Mouse (Mus musculus) layer of hippocampus, postnatal 14 days (tissue): ENCODE results near the gene Clec18a. TPM values are rescaled to one million over a fixed set of nuclear protein-coding genes. Genes with fewer than 3 reads are reported as not detected.
A peak's percentile ranks its signal among the peaks of the same experiment; 100 is the strongest.
"Not testable (repeated sequence)": the region's sequence is repeated elsewhere in the genome, so short reads cannot be mapped to it uniquely, and the experiment has no call there.

ENCODE experiments used
- DNase-seq, 2 experiments: peaks; one replicate each; pipeline ENCODE4 v3.0.0; 2021 to 2022; ENCODE audit warnings: low spot score in 2 of 2, mixed read lengths in 1 of 2
- total RNA-seq, 2 experiments: library from RNA; stranded (reverse); gene quantifications; 2 replicates each; pipeline ENCODE4 v1.2.3; 2021

Clec18a gene
- total RNA-seq, 2 experiments from 2014 or later: 1.5 to 2.1 TPM

DNA sequence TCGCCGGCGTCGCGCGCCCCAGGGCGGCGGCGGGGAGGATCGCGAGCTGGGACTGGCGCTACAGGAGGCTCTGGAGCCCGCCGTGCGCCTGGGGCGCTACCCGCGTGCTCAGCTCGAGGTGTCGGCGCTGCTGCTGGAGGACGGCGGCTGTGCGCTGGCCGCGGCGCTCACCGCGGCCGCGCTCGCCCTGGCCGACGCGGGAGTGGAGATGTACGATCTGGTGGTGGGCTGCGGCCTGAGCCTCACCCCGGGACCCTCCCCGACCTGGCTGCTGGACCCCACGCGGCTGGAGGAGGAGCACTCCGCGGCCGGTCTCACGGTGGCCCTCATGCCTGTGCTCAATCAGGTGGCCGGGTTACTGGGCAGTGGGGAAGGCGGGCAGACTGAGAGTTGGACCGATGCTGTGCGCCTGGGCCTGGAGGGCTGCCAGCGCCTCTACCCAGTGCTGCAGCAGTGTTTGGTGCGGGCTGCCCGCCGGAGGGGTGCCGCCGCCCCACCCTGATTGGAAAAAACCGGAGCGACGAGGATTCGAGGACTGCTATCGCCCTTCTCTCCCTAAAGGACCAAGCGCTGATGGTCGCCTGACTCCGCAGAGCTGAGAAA is 35.4 kb downstream of the Clec18a start:
- peak in 1 of 2 experiments; percentile 19 for DNase-seq

DNA sequence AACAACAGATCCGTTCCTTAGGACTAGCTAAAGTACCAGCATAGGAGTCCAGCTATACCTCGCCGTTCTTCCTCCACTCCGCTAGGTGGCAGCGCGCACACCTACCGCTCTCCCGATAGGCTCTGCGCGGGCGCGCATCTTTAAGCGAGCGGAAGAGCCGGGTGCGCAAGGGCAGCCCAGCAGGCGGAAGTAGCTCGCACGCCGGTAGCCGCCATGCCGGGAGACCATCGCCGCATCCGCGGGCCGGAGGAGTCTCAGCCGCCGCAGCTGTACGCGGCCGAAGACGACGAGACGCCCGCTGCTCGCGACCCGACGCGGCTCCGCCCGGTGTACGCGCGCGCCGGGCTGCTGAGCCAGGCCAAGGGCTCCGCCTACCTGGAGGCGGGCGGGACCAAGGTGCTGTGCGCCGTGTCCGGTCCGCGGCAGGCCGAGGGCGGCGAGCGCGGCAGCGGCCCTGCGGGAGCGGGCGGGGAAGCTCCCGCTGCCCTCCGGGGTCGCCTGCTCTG is 36.0 kb downstream of the Clec18a start, which contains the start of gene Exosc6:
Gene Exosc6, plus strand, starts transcription at position 182 of the 506 bp plus-strand sequence.
- peak; percentile 87 to 94 for DNase-seq

GRCm38 (mm10) chr8:111055661-111056060 is 36.6 kb downstream of the Clec18a start:
- DNase-seq: no peak

- no peak for DNase-seq
Measured at GRCm38 (mm10) chr8:111055031-111055634, 37.1 kb downstream of the Clec18a start.

DNA sequence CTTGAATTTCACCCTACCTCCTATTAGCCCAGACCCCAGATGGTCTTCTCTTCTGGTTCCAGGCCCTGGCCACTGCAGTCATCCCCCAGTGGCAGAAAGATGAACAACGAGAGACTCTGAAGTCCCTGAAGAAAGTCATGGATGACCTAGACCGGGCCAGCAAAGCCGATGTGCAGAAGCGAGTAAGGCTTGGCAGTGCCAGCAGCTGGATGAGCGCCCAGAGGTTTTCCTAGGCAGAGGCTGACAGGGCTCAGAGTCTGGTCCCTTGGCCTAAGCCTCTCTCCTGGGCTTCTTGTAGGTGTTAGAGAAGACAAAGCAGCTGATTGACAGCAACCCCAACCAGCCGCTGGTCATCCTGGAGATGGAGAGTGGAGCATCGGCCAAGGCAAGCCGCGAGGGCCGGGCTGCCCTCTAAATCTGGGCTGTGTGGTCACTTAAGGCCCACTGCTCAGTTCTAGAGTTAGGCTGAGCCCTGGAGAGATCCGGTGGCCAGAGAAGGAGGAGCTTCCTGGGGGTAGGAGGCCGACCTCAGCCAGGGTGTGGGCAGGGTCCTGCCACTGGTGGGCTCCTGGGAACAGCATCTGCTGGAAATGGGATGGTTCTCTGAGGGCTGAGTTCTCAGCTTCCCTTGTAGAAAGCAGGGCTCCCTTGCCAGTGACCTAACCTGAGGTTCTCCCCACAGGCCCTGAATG is 38.3 kb downstream of the Clec18a start:
- DNase-seq: no peak

- no peak for DNase-seq
Measured at GRCm38 (mm10) chr8:111049106-111049505, 43.1 kb downstream of the Clec18a start.

- no peak for DNase-seq
Measured at GRCm38 (mm10) chr8:111048694-111049093, 43.5 kb downstream of the Clec18a start.

DNA sequence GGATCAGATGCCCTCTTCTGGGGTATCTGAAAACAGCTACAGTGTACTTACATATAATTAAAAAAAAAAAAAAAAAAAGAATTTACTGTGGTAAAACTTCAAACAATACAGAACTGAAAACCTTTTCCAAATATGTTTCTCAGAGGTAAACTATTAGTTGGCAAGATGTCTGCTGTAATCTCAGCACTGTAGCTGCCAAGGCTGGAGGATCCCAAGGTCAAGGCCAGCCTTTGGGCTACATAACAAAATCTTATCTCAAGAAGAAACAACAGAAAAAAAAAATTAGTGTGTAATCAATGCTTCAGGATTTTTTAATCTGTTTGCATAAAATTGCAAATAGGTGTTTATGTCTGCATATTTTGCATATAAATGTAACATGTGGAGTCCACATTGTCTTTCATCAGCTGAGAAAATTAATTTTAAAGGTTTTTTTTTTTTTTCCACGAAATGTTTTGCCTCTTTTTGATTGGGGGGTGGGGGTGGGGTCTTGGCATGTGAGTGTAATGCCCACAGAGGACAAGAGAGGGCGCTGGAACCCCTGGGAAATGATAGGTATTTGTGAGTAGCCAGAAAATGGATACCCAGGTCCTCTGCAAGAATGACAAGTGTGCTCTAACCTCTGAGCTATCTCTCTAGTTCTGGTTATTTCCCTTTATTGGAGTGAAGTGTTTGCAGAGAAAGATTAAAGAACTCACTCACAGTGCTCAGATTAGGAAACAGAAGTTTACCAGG is 48.1 kb downstream of the Clec18a start:
- no peak for DNase-seq

DNA sequence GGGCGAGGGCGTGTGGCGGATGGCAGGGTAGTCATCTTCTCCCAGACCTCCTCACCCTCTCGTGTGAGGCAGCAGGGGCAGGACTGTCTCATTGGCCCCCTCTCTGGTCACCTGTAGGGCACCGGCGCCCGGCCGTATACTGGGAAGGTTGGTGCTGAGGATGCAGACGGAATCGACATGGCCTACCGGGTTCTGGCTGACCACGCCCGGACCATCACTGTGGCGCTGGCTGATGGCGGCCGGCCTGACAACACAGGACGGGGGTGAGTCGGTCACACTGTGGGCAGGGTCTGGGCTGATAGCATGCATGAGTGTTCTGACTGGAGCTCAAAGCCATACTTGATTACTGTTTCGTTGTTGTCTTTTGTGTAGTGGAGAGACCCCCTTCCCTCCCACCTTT is 49.7 kb downstream of the Clec18a start:
- no peak for DNase-seq

DNA sequence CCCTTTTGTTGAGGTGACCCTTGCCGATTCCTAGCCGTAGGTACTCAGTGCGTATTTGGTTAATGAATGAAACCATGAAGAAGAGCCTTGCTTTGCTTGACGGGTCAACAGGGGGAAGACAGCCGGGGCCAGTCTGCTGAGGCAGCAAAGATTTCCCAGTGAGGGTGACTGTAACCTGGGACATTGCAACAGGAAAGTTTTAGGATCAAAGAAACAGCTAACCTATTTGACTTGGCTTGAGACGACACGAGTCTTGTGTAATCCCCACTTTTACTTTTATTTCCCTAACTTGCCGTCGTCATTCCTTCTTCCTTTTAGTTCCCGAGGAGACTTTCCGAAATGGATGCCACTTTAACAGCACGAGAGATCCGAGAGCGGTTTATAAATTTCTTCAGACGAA is 55.6 kb downstream of the Clec18a start:
- DNase-seq: no peak

DNA sequence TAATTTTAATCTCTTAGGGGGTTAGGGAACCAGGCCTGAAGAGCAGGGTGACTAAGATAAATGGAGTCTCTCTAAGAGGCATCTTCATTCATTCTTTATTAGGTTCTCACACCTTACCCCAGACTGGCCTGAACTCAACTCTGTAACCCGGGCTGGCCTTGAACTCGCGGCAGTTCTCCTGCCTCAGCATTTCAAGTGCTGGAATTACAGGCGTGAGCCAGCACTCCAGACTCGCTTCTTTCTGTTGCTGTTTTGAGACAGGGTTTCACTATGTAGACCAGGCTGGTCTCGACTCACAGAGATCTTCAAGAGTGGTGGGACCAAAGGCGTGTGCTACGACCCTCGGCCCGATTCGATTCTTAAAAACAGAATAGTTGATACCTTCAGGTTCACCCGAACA is 58.0 kb downstream of the Clec18a start:
- no peak for DNase-seq

GRCm38 (mm10) chr8:111033482-111034215 is 58.6 kb downstream of the Clec18a start:
- peak; percentile 99 to 100 for DNase-seq

DNA sequence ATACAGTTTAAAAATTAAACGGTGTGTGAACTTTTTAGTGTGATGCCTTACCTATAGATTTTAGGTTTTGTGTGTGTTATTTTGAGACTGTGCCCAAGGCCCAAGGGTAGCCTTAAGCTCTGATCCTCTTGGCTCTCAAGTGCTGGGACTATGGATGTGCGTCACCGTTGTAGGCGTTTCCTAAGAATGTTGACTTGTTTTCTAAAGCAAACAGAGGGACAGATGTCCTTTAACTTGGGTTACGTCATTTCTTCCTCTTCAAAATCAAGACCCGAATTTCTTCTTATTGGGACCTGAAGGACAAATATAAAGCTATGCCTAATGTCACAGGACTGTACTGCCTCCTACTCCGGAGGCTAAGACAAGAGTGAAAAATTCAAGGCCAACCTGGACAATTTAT is 59.3 kb downstream of the Clec18a start, which contains the start of gene Aars:
Gene Aars, plus strand, starts transcription at position 229 of the 400 bp plus-strand sequence.
- DNase-seq: no peak

DNA sequence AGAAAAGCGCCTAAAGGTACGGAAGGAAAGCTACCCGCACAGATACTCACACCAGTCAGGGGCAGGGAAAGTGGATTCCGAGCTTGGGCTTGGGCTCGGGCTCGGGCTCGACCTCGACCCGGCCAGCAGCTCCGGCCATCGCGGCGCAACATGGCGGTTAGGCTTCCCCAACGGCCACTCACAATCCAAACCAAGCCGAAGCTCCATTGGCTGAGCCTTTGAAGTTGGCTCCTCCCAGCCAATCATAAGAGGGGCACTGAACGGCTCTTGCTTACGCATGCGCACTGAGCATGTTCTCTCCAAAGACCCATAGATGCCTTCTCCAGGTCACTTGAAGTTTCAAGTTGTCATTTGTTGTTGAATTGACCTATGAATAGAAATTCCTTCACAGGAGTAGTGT is 60.7 kb downstream of the Clec18a start, which contains the start of gene Ddx19b:
Gene Ddx19b, minus strand, starts transcription at position 180 of the 400 bp plus-strand sequence.
- DNase-seq: no peak

- no peak for DNase-seq
Measured at GRCm38 (mm10) chr8:111030045-111030444, 62.2 kb downstream of the Clec18a start.

GRCm38 (mm10) chr8:111029589-111029988 is 62.6 kb downstream of the Clec18a start:
- DNase-seq: no peak

DNA sequence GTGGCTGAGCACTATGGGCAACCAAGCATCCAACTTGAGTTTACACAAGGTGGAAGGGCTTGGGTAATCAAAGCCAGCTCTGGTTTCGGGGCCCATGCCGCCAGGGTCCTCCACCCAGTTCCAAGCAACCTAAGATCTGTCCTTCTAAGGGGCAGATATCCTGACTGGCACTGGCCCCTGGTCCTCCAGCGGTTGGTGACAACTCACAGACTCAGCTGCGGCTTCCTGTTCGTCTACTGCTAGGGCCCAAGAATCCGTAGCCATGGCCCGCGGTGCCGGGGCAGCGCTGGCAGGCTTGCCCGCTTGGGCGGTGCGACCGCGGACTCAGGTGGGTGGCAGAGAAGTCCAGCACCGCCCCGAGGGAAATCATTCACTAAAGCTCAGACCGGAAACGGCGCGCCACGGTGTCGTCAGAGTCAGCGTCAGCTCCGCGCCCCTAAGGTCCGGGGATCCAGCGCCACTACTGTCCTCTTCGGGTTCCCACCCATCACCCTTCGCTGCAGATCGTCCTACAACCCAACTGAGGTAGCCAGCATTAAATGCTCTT is 64.8 kb downstream of the Clec18a start:
- DNase-seq: peak; percentile 85 to 86

DNA sequence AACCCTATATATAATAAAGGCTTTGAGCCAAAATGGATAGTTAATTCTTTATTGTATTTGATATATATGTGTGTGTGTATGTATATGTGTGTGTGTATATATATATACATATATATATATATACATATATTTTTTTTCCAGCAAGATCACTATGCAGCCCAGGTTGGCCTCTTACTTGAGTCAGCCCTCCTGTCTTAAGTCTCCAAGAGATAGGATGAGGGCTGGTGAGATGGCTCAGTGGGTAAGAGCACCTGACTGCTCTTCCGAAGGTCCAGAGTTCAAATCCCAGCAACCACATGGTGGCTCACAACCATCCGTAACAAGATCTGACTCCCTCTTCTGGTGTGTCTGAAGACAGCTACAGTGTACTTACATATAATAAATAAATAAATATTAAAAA is 65.6 kb downstream of the Clec18a start:
- DNase-seq: not testable (repeated sequence)

DNA sequence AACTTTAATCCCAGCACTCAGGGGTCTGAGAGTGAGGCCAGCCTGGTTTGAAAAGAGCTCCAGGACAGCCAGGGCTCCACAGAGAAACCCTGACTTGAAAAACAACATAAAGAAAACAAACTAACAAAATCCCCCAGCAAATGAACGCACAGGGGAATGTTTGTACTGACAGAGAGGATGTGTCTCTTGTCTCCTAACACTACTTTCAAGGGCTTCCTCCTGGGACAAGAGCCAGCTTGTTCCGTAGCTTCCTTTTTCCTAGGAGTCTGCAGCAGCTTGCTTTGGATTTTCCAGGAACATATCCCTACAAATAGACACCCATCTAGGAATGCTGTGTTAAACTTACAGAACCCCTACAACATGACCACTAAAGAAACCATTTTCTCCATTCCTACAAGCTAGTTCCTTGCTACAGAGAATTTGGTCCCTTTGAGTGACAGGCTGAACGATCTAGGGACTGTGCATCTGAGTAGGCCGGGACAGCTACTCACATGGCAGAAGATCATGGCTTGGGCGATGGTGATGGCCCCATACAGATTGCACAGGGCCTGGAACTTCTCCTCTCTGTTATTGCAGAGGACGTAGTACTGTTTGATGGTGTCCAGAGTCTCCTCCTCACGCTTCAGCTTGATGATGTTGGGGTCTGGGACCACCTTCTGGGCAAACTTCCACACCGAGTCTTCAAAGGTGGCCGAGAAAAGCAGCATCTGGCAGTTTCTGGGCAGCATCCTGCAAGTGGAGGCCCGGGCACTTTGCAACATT is 81.8 kb downstream of the Clec18a start:
- not testable (repeated sequence) for DNase-seq
